Mouse (Mus musculus) megakaryocyte, adult 5-6 weeks (primary cell): ENCODE data around the gene Arhgef3. TPM values are rescaled to one million over a fixed set of nuclear protein-coding genes. Genes with fewer than 3 reads are reported as not detected.

Source experiments
- ATAC-seq: 2 replicates; pipeline ENCODE4 v1.8.0; 2016; ENCODE audit warnings: mild to moderate bottlenecking, inconsistent platforms; ENCODE audit not compliant: poor library complexity, severe bottlenecking
- total RNA-seq, 2 experiments: library from RNA; stranded (forward) in 1 of 2; stranded (reverse) in 1 of 2; fragments of 153-499, 151-499 nt in 1 of 2; fragments of 221-1000, 200-1000 nt in 1 of 2; gene quantifications; 2 replicates each; pipeline versions ENCODE4 v1.2.3 to v1.2.4; 2015 to 2017

Gene Arhgef3
- total RNA-seq (2015) (40.5 and 46.9 TPM in 2 replicates), total RNA-seq (2017) (58.8 and 60.6 TPM in 2 replicates)

- ATAC-seq: no peak
Observed at GRCm38 (mm10) chr14:27114362-27115274, at the start of gene Arhgef3. TSS of gene Arhgef3 (plus strand) at chr14:27114899.

GRCm38 (mm10) chr14:27066171-27066929 is 48.3 kb upstream of the Arhgef3 start:
- ATAC-seq: no peak

GRCm38 (mm10) chr14:27067866-27068271 is 46.8 kb upstream of the Arhgef3 start:
- no peak for ATAC-seq

GRCm38 (mm10) chr14:27069434-27070097 is 45.1 kb upstream of the Arhgef3 start:
- no peak for ATAC-seq

GRCm38 (mm10) chr14:27070128-27070527 is 44.6 kb upstream of the Arhgef3 start:
- ATAC-seq: no peak

GRCm38 (mm10) chr14:27070758-27071157 is 43.9 kb upstream of the Arhgef3 start:
- no peak for ATAC-seq

GRCm38 (mm10) chr14:27071985-27072384 is 42.7 kb upstream of the Arhgef3 start:
- no peak for ATAC-seq

- ATAC-seq: no peak
Observed at GRCm38 (mm10) chr14:27075084-27075483, 39.6 kb upstream of the Arhgef3 start.

GRCm38 (mm10) chr14:27075909-27076521 is 38.7 kb upstream of the Arhgef3 start:
- no peak for ATAC-seq

- no peak for ATAC-seq
Observed at GRCm38 (mm10) chr14:27076522-27076920, 38.2 kb upstream of the Arhgef3 start.

GRCm38 (mm10) chr14:27081536-27082275 is 33.0 kb upstream of the Arhgef3 start:
- ATAC-seq: no peak

GRCm38 (mm10) chr14:27085471-27085870 is 29.2 kb upstream of the Arhgef3 start:
- no peak for ATAC-seq

GRCm38 (mm10) chr14:27085999-27086398 is 28.7 kb upstream of the Arhgef3 start:
- ATAC-seq: no peak

GRCm38 (mm10) chr14:27094247-27094646 is 20.5 kb upstream of the Arhgef3 start:
- no peak for ATAC-seq

- no peak for ATAC-seq
Observed at GRCm38 (mm10) chr14:27096133-27096532, 18.6 kb upstream of the Arhgef3 start.

GRCm38 (mm10) chr14:27096779-27097178 is 17.9 kb upstream of the Arhgef3 start:
- peak; percentile 68 for ATAC-seq

- no peak for ATAC-seq
Observed at GRCm38 (mm10) chr14:27101735-27102134, 13.0 kb upstream of the Arhgef3 start.

GRCm38 (mm10) chr14:27102720-27103119 is 12.0 kb upstream of the Arhgef3 start:
- no peak for ATAC-seq

- ATAC-seq: no peak
Observed at GRCm38 (mm10) chr14:27105731-27106457, 8.8 kb upstream of the Arhgef3 start.
